Mouse (Mus musculus) heart, adult 11 months (tissue): Measurements from ENCODE around the gene Il4i1.

ENCODE experiments used
- DNase-seq: peaks from one replicate; pipeline ENCODE4 v3.0.0; 2022

The Il4i1 gene

GRCm38 (mm10) chr7:44819391-44819790, 3.2 kb downstream of the Il4i1 start:
- DNase-seq: peak; percentile 75

GRCm38 (mm10) chr7:44819863-44820262, 3.7 kb downstream of the Il4i1 start:
- DNase-seq: peak; percentile 91

GRCm38 (mm10) chr7:44820525-44820924, 4.3 kb downstream of the Il4i1 start:
- peak; percentile 77 for DNase-seq

- DNase-seq: peak; percentile 77
Observed at GRCm38 (mm10) chr7:44821666-44822448, 5.7 kb downstream of the Il4i1 start.

GRCm38 (mm10) chr7:44823409-44823808, 7.2 kb downstream of the Il4i1 start:
- peak; percentile 81 for DNase-seq

GRCm38 (mm10) chr7:44824872-44825271, 8.7 kb downstream of the Il4i1 start:
- peak; percentile 96 for DNase-seq

GRCm38 (mm10) chr7:44826771-44827170, 10.6 kb downstream of the Il4i1 start:
- DNase-seq: peak; percentile 86

GRCm38 (mm10) chr7:44828706-44829105, 12.5 kb downstream of the Il4i1 start:
- no peak for DNase-seq

GRCm38 (mm10) chr7:44832763-44833162, 16.6 kb downstream of the Il4i1 start:
- no peak for DNase-seq

- DNase-seq: no peak
Observed at GRCm38 (mm10) chr7:44835373-44836015, 19.3 kb downstream of the Il4i1 start.

- peak; percentile 96 for DNase-seq
Observed at GRCm38 (mm10) chr7:44836016-44836404, 19.8 kb downstream of the Il4i1 start.

- DNase-seq: peak; percentile 92
Observed at GRCm38 (mm10) chr7:44836423-44837053, 20.4 kb downstream of the Il4i1 start.

GRCm38 (mm10) chr7:44838073-44838472, 21.9 kb downstream of the Il4i1 start:
- no peak for DNase-seq

GRCm38 (mm10) chr7:44839171-44839490, 22.9 kb downstream of the Il4i1 start:
- DNase-seq: peak; percentile 92

- peak; percentile 96 for DNase-seq
Observed at GRCm38 (mm10) chr7:44839491-44840191, 23.5 kb downstream of the Il4i1 start.

- DNase-seq: peak; percentile 93
Observed at GRCm38 (mm10) chr7:44840426-44840825, 24.2 kb downstream of the Il4i1 start.

- peak; percentile 92 for DNase-seq
Observed at GRCm38 (mm10) chr7:44841825-44842463, 25.8 kb downstream of the Il4i1 start.

GRCm38 (mm10) chr7:44845006-44845405, 28.8 kb downstream of the Il4i1 start:
- DNase-seq: no peak

- DNase-seq: peak; percentile 93
Observed at GRCm38 (mm10) chr7:44846804-44847203, 30.6 kb downstream of the Il4i1 start.

GRCm38 (mm10) chr7:44847772-44848171, 31.6 kb downstream of the Il4i1 start:
- peak; percentile 96 for DNase-seq

- DNase-seq: peak; percentile 100
Observed at GRCm38 (mm10) chr7:44848561-44849415, 32.6 kb downstream of the Il4i1 start, which contains the start of the genes Akt1s1 and Tbc1d17. TSS of gene Akt1s1 (plus strand) at chr7:44848991. TSS of gene Tbc1d17 (minus strand) at chr7:44849079.
